Comparison of ENCODE assay signal across 10 mouse cellular contexts in the genomic region with DNA sequence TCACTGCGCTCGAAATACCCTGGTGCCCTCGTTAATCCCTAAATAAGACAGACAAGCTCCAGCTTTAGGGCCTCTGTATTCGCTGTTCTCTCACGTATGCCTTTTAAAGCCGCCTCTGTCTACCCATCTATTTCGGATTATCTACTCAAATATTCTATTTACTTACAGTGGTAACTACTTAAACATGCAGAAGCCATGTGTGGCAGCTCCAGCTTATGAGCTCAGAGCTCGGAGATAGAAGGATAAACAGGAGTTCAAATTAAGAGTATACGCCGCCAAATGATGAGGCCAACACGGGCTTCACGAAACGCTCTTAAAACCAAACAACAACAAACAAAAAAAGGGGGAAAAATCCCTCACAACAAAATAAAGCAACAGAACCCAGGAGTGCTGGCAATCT. TPM values are rescaled to one million over a fixed set of nuclear protein-coding genes. Genes with fewer than 3 reads are reported as not detected.
DNase-seq lines count a peak whose midpoint lies in the region; ATAC-seq and TF ChIP-seq lines count a peak whose summit lies in the region.
"Had no signal": no experiment of that assay in that cellular context is flagged by ENCODE, and none has a peak within 500 bp of the region (broad histone marks: within the 10 kb centered on the region; RNA-seq: fewer than 3 reads in every experiment).

No protein-coding gene starts in this region.

- DNase-seq in kidney, postnatal 0 days (ENCODE audit: low spot score) = peak; percentile 27
- no peak for DNase-seq in kidney, postnatal 14 days
- no peak for DNase-seq in embryonic facial prominence, embryonic 10.5 days (ENCODE audit: low spot score)
- peak; percentile 52 for DNase-seq in intestine, embryonic 14.5 days (ENCODE audit: low spot score)
- no peak for DNase-seq in midbrain, postnatal 0 days (ENCODE audit: low spot score)
- DNase-seq in left cerebral cortex, adult 11 months (ENCODE audit: low spot score) = no peak
- no peak for DNase-seq in ovary, postnatal 10 days (ENCODE audit: low spot score)
- no peak for DNase-seq in frontal cortex, postnatal 10 days (ENCODE audit: low spot score in 2 of 2)

- no peaks in the 10 kb centered on the region for H3K4me1 ChIP-seq in kidney, postnatal 0 days (replicated peaks; ENCODE audit: insufficient read depth, low read length)
- peaks cover 14% of the 10 kb centered on the region for H3K4me1 ChIP-seq in embryonic facial prominence, embryonic 10.5 days
- peaks cover 10% of the 10 kb centered on the region; the same call in 1 of the 2 replicates for H3K4me1 ChIP-seq in intestine, embryonic 14.5 days (replicated peaks; ENCODE audit: control insufficient read depth, insufficient read depth, low read length)
- H3K4me1 ChIP-seq in midbrain, postnatal 0 days (ENCODE audit: insufficient read depth, low read length) = peaks cover 3% of the 10 kb centered on the region; the same call in 1 of the 2 replicates

- TF ChIP-seq CTCF in kidney, postnatal 0 days (IDR thresholded peaks at IDR 0.05; ENCODE audit: low read depth) = no peak
- TF ChIP-seq CTCF in midbrain, postnatal 0 days (IDR thresholded peaks at IDR 0.05) = no peak

- H3K9me3 ChIP-seq in kidney, postnatal 0 days (replicated peaks; ENCODE audit: low read length) = no peaks in the 10 kb centered on the region
- H3K9me3 ChIP-seq in embryonic facial prominence, embryonic 10.5 days = no peaks in the 10 kb centered on the region
- no peaks in the 10 kb centered on the region for H3K9me3 ChIP-seq in intestine, embryonic 14.5 days (ENCODE audit: control insufficient read depth, low read length)
- no peaks in the 10 kb centered on the region for H3K9me3 ChIP-seq in midbrain, postnatal 0 days (ENCODE audit: low read length)

- WGBS in kidney, postnatal 0 days = 2% methylated on average over 13 of the region's 13 CpGs
- WGBS in embryonic facial prominence, embryonic 10.5 days = 3% methylated on average over 13 of the region's 13 CpGs
- WGBS in intestine, embryonic 14.5 days = 2% methylated on average over 13 of the region's 13 CpGs
- WGBS in midbrain, postnatal 0 days = 1% methylated on average over 13 of the region's 13 CpGs

- H3K4me3 ChIP-seq in kidney, postnatal 0 days (replicated peaks; ENCODE audit: low read depth, low read length) = peak overlapping the region; percentile 53
- peak overlapping the region; percentile 84 for H3K4me3 ChIP-seq in embryonic facial prominence, embryonic 10.5 days
- peak overlapping the region; percentile 79 for H3K4me3 ChIP-seq in intestine, embryonic 14.5 days (ENCODE audit: low read depth, low read length)
- H3K4me3 ChIP-seq in midbrain, postnatal 0 days (ENCODE audit: low read depth, low read length) = peak overlapping the region; percentile 79

- no peaks in the 10 kb centered on the region for H3K27me3 ChIP-seq in kidney, postnatal 0 days (ENCODE audit: insufficient read depth, low read length)
- peaks cover 8% of the 10 kb centered on the region; the same call in 1 of the 2 replicates for H3K27me3 ChIP-seq in embryonic facial prominence, embryonic 10.5 days (replicated peaks; ENCODE audit: low read depth, poor library complexity, severe bottlenecking)
- H3K27me3 ChIP-seq in intestine, embryonic 14.5 days (replicated peaks; ENCODE audit: control insufficient read depth, insufficient read depth, low read length) = no peaks in the 10 kb centered on the region
- H3K27me3 ChIP-seq in midbrain, postnatal 0 days (ENCODE audit: insufficient read depth, low read length) = no peaks in the 10 kb centered on the region

- H3K27ac ChIP-seq in kidney, postnatal 0 days = peak overlapping the region; percentile 63; the same call in 1 of the 2 replicates
- H3K27ac ChIP-seq in embryonic facial prominence, embryonic 10.5 days (replicated peaks) = peak overlapping the region; percentile 89
- peak overlapping the region; percentile 60 for H3K27ac ChIP-seq in intestine, embryonic 14.5 days (ENCODE audit: low read depth)
- peak overlapping the region; percentile 78 for H3K27ac ChIP-seq in midbrain, postnatal 0 days (ENCODE audit: low read depth, low read length)

- H3K36me3 ChIP-seq in kidney, postnatal 0 days (ENCODE audit: insufficient read depth, low read length) = peaks cover 11% of the 10 kb centered on the region; the same call in 1 of the 2 replicates
- H3K36me3 ChIP-seq in embryonic facial prominence, embryonic 10.5 days (replicated peaks) = peaks cover 25% of the 10 kb centered on the region
- peaks cover 28% of the 10 kb centered on the region for H3K36me3 ChIP-seq in intestine, embryonic 14.5 days (ENCODE audit: control insufficient read depth, insufficient read depth, low read length)
- H3K36me3 ChIP-seq in midbrain, postnatal 0 days (ENCODE audit: insufficient read depth, low read length) = peaks cover under 1% of the 10 kb centered on the region

- no peak for ATAC-seq in kidney, postnatal 0 days (replicated peaks; ENCODE audit: low FRiP score, low read depth)
- no peak for ATAC-seq in intestine, embryonic 14.5 days (replicated peaks; ENCODE audit: low FRiP score, low TSS enrichment, low read depth)
- ATAC-seq in midbrain, postnatal 0 days (ENCODE audit: low FRiP score) = peak; percentile 24; the same call in 1 of the 2 replicates

- H3K9ac ChIP-seq in kidney, postnatal 0 days (ENCODE audit: low read depth, low read length) = peak overlapping the region; percentile 59
- peak overlapping the region; percentile 63 for H3K9ac ChIP-seq in intestine, embryonic 14.5 days (ENCODE audit: low read length)
- H3K9ac ChIP-seq in midbrain, postnatal 0 days (replicated peaks; ENCODE audit: low read length, poor library complexity, severe bottlenecking) = peak overlapping the region; percentile 79

- H3K4me2 ChIP-seq in kidney, postnatal 0 days (ENCODE audit: low read length) = peak overlapping the region; percentile 61
- H3K4me2 ChIP-seq in intestine, embryonic 14.5 days (ENCODE audit: low read length) = peak overlapping the region; percentile 68
- peak overlapping the region; percentile 81 for H3K4me2 ChIP-seq in midbrain, postnatal 0 days (ENCODE audit: low read depth, low read length, poor library complexity, severe bottlenecking)

RNA-seq across cellular contexts. Expression of a gene that starts 0.5 kb away (rescaled TPM):
- polyA plus RNA-seq in kidney, postnatal 0 days (2015; fragmentation: Nextera tagmentation; extraction: Ambion mirVana) = 21.1 and 23.2 TPM in 2 replicates
- 29.4 and 29.9 TPM in 2 replicates for polyA plus RNA-seq in embryonic facial prominence, embryonic 10.5 days (2016; fragmentation: Nextera tagmentation; extraction: Ambion mirVana)
- polyA plus RNA-seq in intestine, embryonic 14.5 days (2014; fragmentation: Nextera tagmentation; extraction: Ambion mirVana) = 23.0 and 29.7 TPM in 2 replicates
- total RNA-seq in midbrain, postnatal 0 days (2014; rRNA removed) = 22.6 and 25.8 TPM in 2 replicates
- 19.4 and 20.1 TPM in 2 replicates for polyA plus RNA-seq in midbrain, postnatal 0 days (2015; fragmentation: Nextera tagmentation; extraction: Ambion mirVana)

RNA-seq across cellular contexts. Expression of a gene that starts 12.2 kb away (rescaled TPM):
- polyA plus RNA-seq in kidney, postnatal 0 days (2015; fragmentation: Nextera tagmentation; extraction: Ambion mirVana) = 2.0 and 2.5 TPM in 2 replicates
- 4.2 and 4.9 TPM in 2 replicates for polyA plus RNA-seq in embryonic facial prominence, embryonic 10.5 days (2016; fragmentation: Nextera tagmentation; extraction: Ambion mirVana)
- polyA plus RNA-seq in intestine, embryonic 14.5 days (2014; fragmentation: Nextera tagmentation; extraction: Ambion mirVana) = 2.7 and 3.2 TPM in 2 replicates
- total RNA-seq in midbrain, postnatal 0 days (2014; rRNA removed) = 2.8 and 3.3 TPM in 2 replicates
- 1.9 TPM in 2 replicates for polyA plus RNA-seq in midbrain, postnatal 0 days (2015; fragmentation: Nextera tagmentation; extraction: Ambion mirVana)

RNA-seq across cellular contexts. Expression of a gene that starts 15.3 kb away (rescaled TPM):
- polyA plus RNA-seq in kidney, postnatal 0 days (2015; fragmentation: Nextera tagmentation; extraction: Ambion mirVana) = 3.4 and 3.7 TPM in 2 replicates
- polyA plus RNA-seq in embryonic facial prominence, embryonic 10.5 days (2016; fragmentation: Nextera tagmentation; extraction: Ambion mirVana) = 1.3 and 2.0 TPM in 2 replicates
- 2.1 and 2.6 TPM in 2 replicates for polyA plus RNA-seq in intestine, embryonic 14.5 days (2014; fragmentation: Nextera tagmentation; extraction: Ambion mirVana)
- total RNA-seq in midbrain, postnatal 0 days (2014; rRNA removed) = 0.19 and 0.60 TPM in 2 replicates
- polyA plus RNA-seq in midbrain, postnatal 0 days (2015; fragmentation: Nextera tagmentation; extraction: Ambion mirVana) = 2.0 and 2.5 TPM in 2 replicates
- total RNA-seq: neutrophil, adult 5-6 weeks had no signal

RNA-seq across cellular contexts. Expression of a gene that starts 25.7 kb away (rescaled TPM):
- polyA plus RNA-seq in kidney, postnatal 0 days (2015; fragmentation: Nextera tagmentation; extraction: Ambion mirVana) = 4.0 and 4.3 TPM in 2 replicates
- polyA plus RNA-seq in embryonic facial prominence, embryonic 10.5 days (2016; fragmentation: Nextera tagmentation; extraction: Ambion mirVana) = 3.0 and 3.5 TPM in 2 replicates
- polyA plus RNA-seq in intestine, embryonic 14.5 days (2014; fragmentation: Nextera tagmentation; extraction: Ambion mirVana) = 3.3 and 3.4 TPM in 2 replicates
- total RNA-seq in midbrain, postnatal 0 days (2014; rRNA removed) = 7.8 and 10.0 TPM in 2 replicates
- polyA plus RNA-seq in midbrain, postnatal 0 days (2015; fragmentation: Nextera tagmentation; extraction: Ambion mirVana) = 6.7 and 6.9 TPM in 2 replicates
- total RNA-seq: neutrophil, adult 5-6 weeks had no signal

RNA-seq across cellular contexts. Expression of a gene that starts 26.2 kb away (rescaled TPM):
- polyA plus RNA-seq in kidney, postnatal 0 days (2015; fragmentation: Nextera tagmentation; extraction: Ambion mirVana) = not detected in 2 replicates
- not detected in 2 replicates for polyA plus RNA-seq in embryonic facial prominence, embryonic 10.5 days (2016; fragmentation: Nextera tagmentation; extraction: Ambion mirVana)
- not detected in 2 replicates for polyA plus RNA-seq in intestine, embryonic 14.5 days (2014; fragmentation: Nextera tagmentation; extraction: Ambion mirVana)
- not detected in 2 replicates for total RNA-seq in midbrain, postnatal 0 days (2014; rRNA removed)
- not detected in 2 replicates for polyA plus RNA-seq in midbrain, postnatal 0 days (2015; fragmentation: Nextera tagmentation; extraction: Ambion mirVana)
- total RNA-seq: adrenal gland, postnatal 14 days; neutrophil, adult 5-6 weeks had no signal

Comparison
In these comparisons a context has a peak if more than half of its experiments do, and no peak if none do; other contexts are left out.
1. DNase-seq: peak in kidney, postnatal 0 days (single experiment) and intestine, embryonic 14.5 days (single experiment); none in kidney, postnatal 14 days (single experiment), embryonic facial prominence, embryonic 10.5 days (single experiment), midbrain, postnatal 0 days (single experiment), left cerebral cortex, adult 11 months (single experiment), ovary, postnatal 10 days (single experiment) and frontal cortex, postnatal 10 days (0 of 2).
2. Peak in every context shown above with its lines, with median percentiles within 50 percentile points of each other: H3K27ac ChIP-seq, H3K4me2 ChIP-seq, H3K4me3 ChIP-seq and H3K9ac ChIP-seq.